Mouse (Mus musculus): ENCODE measurements around the gene Mfsd4a.

Gene Mfsd4a

DNA sequence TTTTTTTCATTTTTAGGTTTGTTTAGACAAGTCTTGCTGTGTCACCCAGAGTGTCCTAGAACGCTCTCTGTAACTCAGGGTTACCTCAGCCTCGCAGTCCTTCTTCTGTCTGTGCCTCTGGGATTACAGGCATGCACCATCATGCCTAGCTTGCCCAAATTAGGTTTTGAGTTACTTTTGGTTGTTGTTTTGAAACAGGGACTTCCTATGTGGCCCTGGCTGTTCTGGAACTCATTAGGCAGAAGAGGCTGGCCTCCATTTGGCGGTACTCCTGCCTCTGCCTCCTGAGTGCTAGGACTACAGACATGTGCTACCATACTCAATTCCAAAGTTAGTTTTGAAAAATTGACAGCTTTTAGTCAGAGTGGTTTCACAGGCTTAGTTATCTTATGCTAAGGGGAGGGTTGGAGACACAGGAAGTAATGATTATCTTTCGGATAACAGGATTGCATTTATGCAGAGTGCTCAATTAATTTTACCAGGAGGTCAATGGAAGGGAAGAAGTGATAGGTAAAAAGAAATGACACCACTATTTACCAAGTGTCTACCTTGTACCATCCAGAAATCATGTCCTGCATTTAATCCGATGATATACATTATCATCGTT, 63.2 kb downstream of the Mfsd4a start:
- in situ Hi-C loops (cut with MboI; ENCODE audit: low pct_unique_long_range_greater_than_20kb in 1 of 2, low sequenced_read_pairs in 2 of 2, unreplicated experiment in 1 of 2), result no loop called here

GRCm38 (mm10) chr1:132003817-132004216, 64.0 kb downstream of the Mfsd4a start:
- in situ Hi-C loops (cut with MboI; ENCODE audit: low pct_unique_long_range_greater_than_20kb in 1 of 2, low sequenced_read_pairs in 2 of 2, unreplicated experiment in 1 of 2), result no loop called here

GRCm38 (mm10) chr1:132003111-132003510, 64.8 kb downstream of the Mfsd4a start:
- in situ Hi-C loops (cut with MboI; ENCODE audit: low pct_unique_long_range_greater_than_20kb in 1 of 2, low sequenced_read_pairs in 2 of 2, unreplicated experiment in 1 of 2), result no loop called here

- in situ Hi-C loops (cut with MboI; ENCODE audit: low pct_unique_long_range_greater_than_20kb in 1 of 2, low sequenced_read_pairs in 2 of 2, unreplicated experiment in 1 of 2), result no loop called here
Measured at GRCm38 (mm10) chr1:132001880-132002330, 66.0 kb downstream of the Mfsd4a start.

DNA sequence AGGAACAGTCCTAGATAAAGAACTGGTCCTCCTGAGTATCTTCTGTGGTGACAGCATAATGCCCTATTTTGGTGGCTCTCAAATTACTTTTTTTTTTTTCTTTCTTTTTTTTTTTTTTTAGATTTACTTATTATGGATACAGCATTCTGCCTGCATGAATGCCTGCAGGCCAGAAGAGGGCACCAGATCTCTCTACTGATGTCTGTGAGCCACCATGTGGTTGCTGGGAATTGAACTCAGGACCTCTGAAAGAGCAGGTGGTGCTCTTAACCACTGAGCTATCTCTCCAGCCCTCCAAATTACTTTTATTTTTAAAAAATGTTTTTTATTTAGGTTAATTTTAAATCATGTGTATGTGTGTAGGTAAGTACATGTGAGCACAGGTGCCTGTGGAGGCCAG, 67.4 kb downstream of the Mfsd4a start:
- in situ Hi-C loops (cut with MboI; ENCODE audit: low pct_unique_long_range_greater_than_20kb in 1 of 2, low sequenced_read_pairs in 2 of 2, unreplicated experiment in 1 of 2), result no loop called here

- in situ Hi-C loops (cut with MboI; ENCODE audit: low pct_unique_long_range_greater_than_20kb in 1 of 2, low sequenced_read_pairs in 2 of 2, unreplicated experiment in 1 of 2), result loop anchor here (5.0 to 10.0 kb wide), 3 partner anchors 52 to 122 kb away; no protein-coding TSS in a partner anchor
Measured at GRCm38 (mm10) chr1:131995062-131995461, 72.8 kb downstream of the Mfsd4a start.

GRCm38 (mm10) chr1:131993169-131994040, 74.5 kb downstream of the Mfsd4a start:
- in situ Hi-C loops (cut with MboI; ENCODE audit: low pct_unique_long_range_greater_than_20kb in 1 of 2, low sequenced_read_pairs in 2 of 2, unreplicated experiment in 1 of 2), result loop anchor here in 1 of 2 experiments (10.0 kb wide), 1 partner anchor 111 kb away; no protein-coding TSS in a partner anchor

GRCm38 (mm10) chr1:131992561-131993001, 75.3 kb downstream of the Mfsd4a start:
- in situ Hi-C loops (cut with MboI; ENCODE audit: low pct_unique_long_range_greater_than_20kb in 1 of 2, low sequenced_read_pairs in 2 of 2, unreplicated experiment in 1 of 2), result loop anchor here in 1 of 2 experiments (10.0 kb wide), 1 partner anchor 112 kb away; no protein-coding TSS in a partner anchor

GRCm38 (mm10) chr1:131990083-131990760, 77.6 kb downstream of the Mfsd4a start:
- in situ Hi-C loops (cut with MboI; ENCODE audit: low pct_unique_long_range_greater_than_20kb in 1 of 2, low sequenced_read_pairs in 2 of 2, unreplicated experiment in 1 of 2), result loop anchor here in 1 of 2 experiments (10.0 kb wide), 1 partner anchor 115 kb away; no protein-coding TSS in a partner anchor

- in situ Hi-C loops (cut with MboI; ENCODE audit: low pct_unique_long_range_greater_than_20kb in 1 of 2, low sequenced_read_pairs in 2 of 2, unreplicated experiment in 1 of 2), result no loop called here
Measured at GRCm38 (mm10) chr1:131989476-131989875, 78.4 kb downstream of the Mfsd4a start.

DNA sequence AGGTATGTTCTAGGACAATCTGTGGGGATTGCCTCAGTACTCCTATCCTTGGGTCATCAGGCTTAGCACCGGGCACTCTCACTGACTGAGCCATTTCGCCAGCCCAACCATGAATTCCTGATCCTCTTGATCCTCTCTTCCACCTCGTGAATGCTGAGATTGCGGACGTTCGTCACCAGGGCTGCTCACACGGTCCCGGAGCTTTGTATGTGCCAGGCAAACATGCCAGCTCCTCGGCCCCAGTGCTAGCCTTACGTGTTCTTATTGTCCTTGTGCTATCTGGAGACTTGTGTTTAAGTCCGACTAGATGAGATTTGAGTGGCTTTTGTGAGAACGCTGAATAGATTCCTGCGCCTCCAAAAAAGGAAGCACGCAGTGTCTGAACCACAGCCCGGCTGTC, 80.4 kb downstream of the Mfsd4a start:
- in situ Hi-C loops (cut with MboI; ENCODE audit: low pct_unique_long_range_greater_than_20kb in 1 of 2, low sequenced_read_pairs in 2 of 2, unreplicated experiment in 1 of 2), result no loop called here

GRCm38 (mm10) chr1:131983806-131984205, 84.1 kb downstream of the Mfsd4a start:
- in situ Hi-C loops (cut with MboI; ENCODE audit: low pct_unique_long_range_greater_than_20kb in 1 of 2, low sequenced_read_pairs in 2 of 2, unreplicated experiment in 1 of 2), result no loop called here

DNA sequence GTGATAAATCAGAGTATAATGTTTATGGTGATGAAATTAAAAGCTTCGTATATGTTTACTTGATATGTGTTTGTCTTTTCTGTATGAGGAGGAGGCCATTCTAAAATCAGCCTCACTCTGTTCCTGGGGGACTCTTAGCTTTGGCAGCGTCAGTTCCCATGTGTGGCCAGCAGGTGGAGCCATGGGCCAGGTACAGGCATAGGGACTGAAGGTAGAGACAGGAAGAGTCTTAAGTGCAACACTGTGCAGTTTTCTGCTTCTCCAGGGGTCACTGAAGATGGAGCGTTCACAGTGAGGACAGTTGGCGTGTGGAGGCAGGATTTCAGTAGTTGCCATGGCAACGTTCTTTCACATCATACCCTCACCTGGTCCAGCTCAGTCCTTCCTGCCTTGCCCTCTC, 85.0 kb downstream of the Mfsd4a start:
- in situ Hi-C loops (cut with MboI; ENCODE audit: low pct_unique_long_range_greater_than_20kb in 1 of 2, low sequenced_read_pairs in 2 of 2, unreplicated experiment in 1 of 2), result no loop called here

- in situ Hi-C loops (cut with MboI; ENCODE audit: low pct_unique_long_range_greater_than_20kb in 1 of 2, low sequenced_read_pairs in 2 of 2, unreplicated experiment in 1 of 2), result no loop called here
Measured at GRCm38 (mm10) chr1:131981378-131982013, 86.4 kb downstream of the Mfsd4a start.

GRCm38 (mm10) chr1:131980471-131980870, 87.4 kb downstream of the Mfsd4a start:
- in situ Hi-C loops (cut with MboI; ENCODE audit: low pct_unique_long_range_greater_than_20kb in 1 of 2, low sequenced_read_pairs in 2 of 2, unreplicated experiment in 1 of 2), result no loop called here

DNA sequence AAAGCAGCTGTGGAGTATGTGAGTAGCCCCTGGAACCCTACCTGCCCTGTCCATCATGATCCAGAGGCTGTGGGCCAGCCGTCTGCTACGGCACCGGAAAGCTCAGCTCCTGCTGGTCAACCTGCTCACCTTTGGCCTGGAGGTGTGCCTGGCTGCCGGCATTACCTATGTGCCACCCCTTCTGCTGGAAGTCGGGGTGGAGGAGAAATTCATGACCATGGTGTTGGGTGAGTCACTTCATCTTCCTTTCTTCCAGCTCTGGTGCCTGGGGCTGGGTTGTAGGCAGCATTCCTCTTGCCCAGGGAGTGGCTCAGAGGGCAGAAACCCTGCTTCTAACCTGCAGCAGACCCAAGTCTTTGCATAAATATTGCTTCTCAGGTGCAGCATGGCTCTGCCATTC, 91.0 kb downstream of the Mfsd4a start:
- in situ Hi-C loops (cut with MboI; ENCODE audit: low pct_unique_long_range_greater_than_20kb in 1 of 2, low sequenced_read_pairs in 2 of 2, unreplicated experiment in 1 of 2), result no loop called here

DNA sequence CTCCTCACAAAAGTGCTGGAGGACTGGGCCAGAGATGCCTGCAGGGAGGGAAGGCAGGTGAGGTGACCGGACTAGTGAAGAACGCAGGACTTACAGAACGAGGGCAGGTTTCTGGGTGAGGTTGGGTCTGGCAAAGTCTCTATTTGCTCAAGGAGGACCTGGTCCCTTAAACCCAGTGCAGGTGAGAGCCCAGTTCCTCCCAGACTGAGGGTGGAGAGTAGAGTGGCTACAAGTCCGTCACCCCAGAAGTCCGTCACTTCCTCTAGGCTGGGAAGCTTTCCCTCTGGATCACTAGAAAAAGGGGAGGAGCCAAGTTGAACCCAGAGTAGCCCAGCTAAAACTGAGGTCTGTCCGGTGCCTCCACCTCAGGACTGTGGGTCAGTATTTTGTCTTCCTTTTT, 93.9 kb downstream of the Mfsd4a start:
- in situ Hi-C loops (cut with MboI; ENCODE audit: low pct_unique_long_range_greater_than_20kb in 1 of 2, low sequenced_read_pairs in 2 of 2, unreplicated experiment in 1 of 2), result no loop called here
